Mouse (Mus musculus) myocyte (in vitro differentiated cells): ENCODE measurements around the gene Rap2a.

Experiments used
- CEBPB ChIP-seq: IDR thresholded peaks from 2 replicates; pipeline ENCODE4 v1.6.1; 2011; ENCODE audit warnings: mild to moderate bottlenecking, moderate library complexity; ENCODE audit not compliant: poor library complexity, insufficient read depth, severe bottlenecking
- E2F4 ChIP-seq: IDR thresholded peaks from one replicate; pipeline ENCODE4 v1.6.1; 2011; ENCODE audit warnings: mild to moderate bottlenecking, control low read depth, moderate library complexity; ENCODE audit not compliant: insufficient read depth
- MYOG ChIP-seq, 3 experiments: IDR thresholded peaks; one replicate each; pipeline ENCODE4 v1.6.1; 2011; ENCODE audit warnings: control low read depth in 2 of 3, low read depth in 2 of 3, mild to moderate bottlenecking in 2 of 3; ENCODE audit not compliant: insufficient read length in 2 of 3, control insufficient read depth in 1 of 3, insufficient read depth in 1 of 3
- POLR2A ChIP-seq: IDR thresholded peaks from one replicate; pipeline ENCODE4 v1.6.1; 2011; ENCODE audit warnings: low read depth, mild to moderate bottlenecking, control low read depth, moderate library complexity; ENCODE audit not compliant: insufficient read length
- POLR2AphosphoS2 ChIP-seq: IDR thresholded peaks from one replicate; pipeline ENCODE4 v1.6.1; 2011; ENCODE audit warnings: low read depth, control low read depth; ENCODE audit not compliant: insufficient read length
- REST ChIP-seq: IDR thresholded peaks from one replicate; pipeline ENCODE4 v1.6.1; 2011; ENCODE audit warnings: mild to moderate bottlenecking, control low read depth, moderate library complexity; ENCODE audit not compliant: insufficient read depth, insufficient read length
- TCF12 ChIP-seq: IDR thresholded peaks from one replicate; pipeline ENCODE4 v1.6.1; 2011; ENCODE audit warnings: mild to moderate bottlenecking, control low read depth; ENCODE audit not compliant: poor library complexity, insufficient read depth, severe bottlenecking
- USF1 ChIP-seq: IDR thresholded peaks from one replicate; pipeline ENCODE4 v1.6.1; 2011; ENCODE audit warnings: low read depth, mild to moderate bottlenecking, control low read depth, moderate library complexity

GRCm38 (mm10) chr14:120454221-120454620 lies 24.0 kb upstream of the Rap2a start:
- TF ChIP-seq USF1 (no peak), POLR2A (no peak), CEBPB (no peak), REST (no peak), MYOG (IDR thresholded peaks at IDR 0.05; ENCODE audit: control insufficient read depth in 1 of 3, insufficient read depth in 1 of 3, insufficient read length in 2 of 3, low read depth in 2 of 3) (no peak), TCF12 (no peak), POLR2AphosphoS2 (no peak), E2F4 (no peak)
